In genomic region chr2:30327276-30327675, GRCm38 (mm10) we compare ENCODE assay signal across 25 mouse cellular contexts. TPM values are rescaled to one million over a fixed set of nuclear protein-coding genes. Genes with fewer than 3 reads are reported as not detected.
"Had no signal": no experiment of that assay in that cellular context is flagged by ENCODE, and none has a peak within 500 bp of the region (broad histone marks: within the 10 kb centered on the region; RNA-seq: fewer than 3 reads in every experiment).

No protein-coding gene starts in this region.

- DNase-seq: kidney, postnatal 10 days; kidney, postnatal 36 days; layer of hippocampus, postnatal 36 days; liver, embryonic 13.5 days; lung, adult 2 months; lung, postnatal 14 days; lung, postnatal 4 days; right cerebral cortex, adult 18-20 months; right cerebral cortex, postnatal 14 days; right cerebral cortex, postnatal 4 days; thymus, adult 2 months; thymus, postnatal 14 days; thymus, postnatal 4 days had no signal

- H3K4me1 ChIP-seq: liver, embryonic 13.5 days; midbrain, embryonic 15.5 days; neural tube, embryonic 12.5 days; neural tube, embryonic 15.5 days had no signal

- H3K4me3 ChIP-seq: left cerebral cortex, adult 2 months; liver, embryonic 13.5 days; midbrain, embryonic 15.5 days; neural tube, embryonic 12.5 days; neural tube, embryonic 15.5 days had no signal

- H3K27ac ChIP-seq: left cerebral cortex, adult 2 months; liver, embryonic 13.5 days; midbrain, embryonic 15.5 days; neural tube, embryonic 12.5 days; neural tube, embryonic 15.5 days; stomach, postnatal 0 days had no signal

- H3K27me3 ChIP-seq: liver, embryonic 13.5 days; midbrain, embryonic 15.5 days; neural tube, embryonic 12.5 days; neural tube, embryonic 15.5 days had no signal

RNA-seq across cellular contexts. Expression of gene Gm28038, which starts 46.4 kb away (rescaled TPM):
- polyA plus RNA-seq: limb, embryonic 11.5 days; limb, embryonic 14.5 days; liver, adult 2 months; liver, embryonic 13.5 days; liver, embryonic 16.5 days; lung, adult 2 months; lung, embryonic 16.5 days; midbrain, embryonic 11.5 days; midbrain, embryonic 15.5 days; neural tube, embryonic 12.5 days; neural tube, embryonic 15.5 days; stomach, embryonic 14.5 days; stomach, postnatal 0 days; thymus, adult 2 months had no signal
